Mouse (Mus musculus): ENCODE measurements around the gene Rfpl4.

DNA sequence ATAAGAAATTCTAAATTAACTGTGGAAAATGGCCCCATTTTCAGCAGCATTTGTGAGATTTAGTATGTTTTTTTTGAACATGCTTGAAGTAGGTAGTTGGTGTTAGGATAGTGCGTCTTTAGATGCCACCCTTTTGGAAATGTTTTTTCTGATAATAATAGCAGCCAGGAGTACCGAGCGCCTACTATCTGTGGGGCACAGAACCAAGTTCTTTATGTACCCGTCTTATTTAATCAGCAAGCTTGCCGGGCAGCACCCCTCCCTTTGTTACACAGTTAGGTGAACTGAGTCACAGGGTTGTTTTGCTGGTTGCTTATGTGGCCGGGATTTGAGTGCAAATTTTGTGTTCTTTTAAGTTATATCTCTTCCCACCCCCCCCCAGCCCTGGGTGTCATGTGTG lies 35.5 kb downstream of the Rfpl4 start:
- TF ChIP-seq CTCF (IDR thresholded peaks at IDR 0.05; ENCODE audit: low read depth), result no peak
- no peak for TF ChIP-seq EP300 (IDR thresholded peaks at IDR 0.05; ENCODE audit: low read depth)

Measured in heart, postnatal 0 days (tissue).